Mouse (Mus musculus) liver, embryonic 13.5 days (tissue): ENCODE data around the gene Ubxn10. TPM values are rescaled to one million over a fixed set of nuclear protein-coding genes. Genes with fewer than 3 reads are reported as not detected.

Source experiments
- ATAC-seq: fragments of 200-750 bp; cut with Nextera tagmentation; 2 replicates; pipeline ENCODE4 v1.8.0; 2017; ENCODE audit warnings: low read depth, mild to moderate bottlenecking, moderate number of reproducible peaks, moderate library complexity
- DNase-seq: peaks from one replicate; pipeline ENCODE4 v3.0.0; 2022
- H3K27ac ChIP-seq: fragments of 300-500 bp; sonication (generic); 2 replicates; pipeline ENCODE4 v1.5.1; 2015; ENCODE audit warnings: moderate library complexity, mild to moderate bottlenecking, inconsistent platforms
- H3K27me3 ChIP-seq: fragments of 300-500 bp; sonication (generic); 2 replicates; pipeline ENCODE4 v1.6.1; 2015; ENCODE audit warnings: mild to moderate bottlenecking, inconsistent platforms
- H3K36me3 ChIP-seq: fragments of 300-500 bp; sonication (generic); 2 replicates; pipeline ENCODE4 v1.6.1; 2015; ENCODE audit warnings: mild to moderate bottlenecking, inconsistent platforms
- H3K4me1 ChIP-seq: fragments of 300-500 bp; sonication (generic); replicated peaks from 2 replicates; pipeline ENCODE4 v1.6.1; 2015; ENCODE audit warnings: inconsistent platforms
- H3K4me2 ChIP-seq: fragments of 300-500 bp; sonication (generic); 2 replicates; pipeline ENCODE4 v1.6.1; 2015; ENCODE audit warnings: inconsistent platforms, mild to moderate bottlenecking, moderate library complexity
- H3K4me3 ChIP-seq: fragments of 300-500 bp; sonication (generic); replicated peaks from 2 replicates; pipeline ENCODE4 v1.5.1; 2015; ENCODE audit warnings: mild to moderate bottlenecking, inconsistent platforms
- H3K9ac ChIP-seq: fragments of 300-500 bp; sonication (generic); 2 replicates; pipeline ENCODE4 v1.6.1; 2015; ENCODE audit warnings: mild to moderate bottlenecking, inconsistent platforms
- H3K9me3 ChIP-seq: fragments of 300-500 bp; sonication (generic); replicated peaks from 2 replicates; pipeline ENCODE4 v1.6.1; 2016; ENCODE audit warnings: inconsistent platforms
- WGBS: fragments of 180-500 bp; shearing (Covaris S2); methylation state at CpG from one replicate; pipeline ENCODE4 v1.1.7; 2015; ENCODE audit not compliant: insufficient replicate concordance; 5-methylcytosine and 5-hydroxymethylcytosine counted together
- polyA plus RNA-seq: library from polyadenylated mRNA; unstranded; fragments of >200 nt; fragmentation: Nextera tagmentation; extraction: Ambion mirVana; gene quantifications from 2 replicates; pipeline ENCODE4 v1.2.1, GENCODE M21; 2015

Ubxn10 gene
- polyA plus RNA-seq, 1 experiment from 2014 or later: 0.07 TPM

- WGBS: 16% methylated on average over 16 of the region's 16 CpGs
- DNase-seq (no peak), ATAC-seq (no peak)
These were observed 59.4 kb downstream of the Ubxn10 start for GRCm38 (mm10) chr4:138677579-138677978.

GRCm38 (mm10) chr4:138676480-138676879 is 60.5 kb downstream of the Ubxn10 start:
- DNase-seq (no peak), ATAC-seq (no peak)
- Histone ChIP-seq H3K9me3 (no peaks in the 10 kb centered on the region), H3K4me3 (no peak overlapping the region), H3K27me3 (no peaks in the 10 kb centered on the region), H3K9ac (no peak overlapping the region), H3K4me1 (no peaks in the 10 kb centered on the region), H3K27ac (no peak overlapping the region), H3K4me2 (no peak overlapping the region), H3K36me3 (no peaks in the 10 kb centered on the region)
- 10% methylated on average over 16 of the region's 16 CpGs for WGBS

More at GRCm38 (mm10) chr4:138677579-138677978, 59.4 kb downstream of the Ubxn10 start:
- Histone ChIP-seq H3K4me2 (no peak overlapping the region), H3K4me3 (no peak overlapping the region), H3K9me3 (no peaks in the 10 kb centered on the region), H3K27me3 (no peaks in the 10 kb centered on the region), H3K27ac (no peak overlapping the region), H3K4me1 (no peaks in the 10 kb centered on the region), H3K36me3 (no peaks in the 10 kb centered on the region), H3K9ac (no peak overlapping the region)

GRCm38 (mm10) chr4:138672160-138672559 is 64.8 kb downstream of the Ubxn10 start:
- H3K9me3 ChIP-seq: no peaks in the 10 kb centered on the region
- H3K4me2 ChIP-seq: no peak overlapping the region
- 48% methylated on average over 4 of the region's 4 CpGs for WGBS
- no peak overlapping the region for H3K4me3 ChIP-seq
- H3K4me1 ChIP-seq: no peaks in the 10 kb centered on the region
- no peaks in the 10 kb centered on the region for H3K27me3 ChIP-seq
- no peak overlapping the region for H3K27ac ChIP-seq
- DNase-seq (no peak), ATAC-seq (no peak)
- no peak overlapping the region for H3K9ac ChIP-seq
- H3K36me3 ChIP-seq: no peaks in the 10 kb centered on the region

GRCm38 (mm10) chr4:138670093-138670889 is 66.7 kb downstream of the Ubxn10 start:
- ATAC-seq (no peak), DNase-seq (no peak)
- Histone ChIP-seq H3K9ac (no peak overlapping the region), H3K9me3 (no peaks in the 10 kb centered on the region), H3K27ac (no peak overlapping the region), H3K36me3 (no peaks in the 10 kb centered on the region), H3K4me2 (no peak overlapping the region), H3K27me3 (no peaks in the 10 kb centered on the region), H3K4me3 (no peak overlapping the region), H3K4me1 (no peaks in the 10 kb centered on the region)
- 55% methylated on average over 11 of the region's 11 CpGs for WGBS

GRCm38 (mm10) chr4:138666521-138666920 is 70.4 kb downstream of the Ubxn10 start:
- Histone ChIP-seq H3K9ac (no peak overlapping the region), H3K4me3 (no peak overlapping the region), H3K4me2 (no peak overlapping the region), H3K9me3 (no peaks in the 10 kb centered on the region), H3K27me3 (no peaks in the 10 kb centered on the region), H3K27ac (no peak overlapping the region), H3K4me1 (no peaks in the 10 kb centered on the region), H3K36me3 (no peaks in the 10 kb centered on the region)
- ATAC-seq (no peak), DNase-seq (no peak)
- WGBS: 44% methylated on average over 10 of the region's 10 CpGs

- Histone ChIP-seq H3K4me2 (no peak overlapping the region), H3K9me3 (no peaks in the 10 kb centered on the region), H3K27ac (no peak overlapping the region), H3K4me3 (no peak overlapping the region), H3K4me1 (no peaks in the 10 kb centered on the region), H3K36me3 (no peaks in the 10 kb centered on the region), H3K27me3 (no peaks in the 10 kb centered on the region), H3K9ac (no peak overlapping the region)
- ATAC-seq (no peak), DNase-seq (no peak)
- WGBS: 60% methylated on average over 11 of the region's 11 CpGs
These were observed 76.9 kb downstream of the Ubxn10 start for GRCm38 (mm10) chr4:138659936-138660602.

Other genes starting within 250 kb of the Ubxn10 start
- gene Vwa5b1, start 101.3 kb downstream of the Ubxn10 start, polyA plus RNA-seq: not detected in 2 replicates
- 0.13 TPM in 1 of 2 replicates, not detected in the other for gene Pla2g2c, start 12.4 kb downstream of the Ubxn10 start, polyA plus RNA-seq
- not detected in 2 replicates for gene Pla2g2f, start 20.5 kb upstream of the Ubxn10 start, polyA plus RNA-seq
- gene Pla2g2d, start 38.6 kb upstream of the Ubxn10 start, polyA plus RNA-seq: not detected in 2 replicates
- gene Pla2g5, start 126.3 kb upstream of the Ubxn10 start, polyA plus RNA-seq: not detected in 2 replicates
- gene Gm13030, start 136.8 kb upstream of the Ubxn10 start, polyA plus RNA-seq: not detected in 2 replicates
- gene Pla2g2e, start 140.8 kb upstream of the Ubxn10 start, polyA plus RNA-seq: not detected in 2 replicates
- gene Otud3, start 176.8 kb upstream of the Ubxn10 start, polyA plus RNA-seq: 1.6 and 1.9 TPM in 2 replicates
- 0.08 and 0.12 TPM in 2 replicates for gene Rnf186, start 229.9 kb upstream of the Ubxn10 start, polyA plus RNA-seq
- gene Tmco4, start 235.7 kb upstream of the Ubxn10 start, polyA plus RNA-seq: 1.5 and 1.9 TPM in 2 replicates